Mouse (Mus musculus): ENCODE results near the gene Inmt. TPM values are rescaled to one million over a fixed set of nuclear protein-coding genes. Genes with fewer than 3 reads are reported as not detected.
"Not testable (repeated sequence)": the region's sequence is repeated elsewhere in the genome, so short reads cannot be mapped to it uniquely, and the experiment has no call there.

Gene Inmt
- polyA plus RNA-seq, 1 experiment from 2014 or later: 1.2 TPM

GRCm38 (mm10) chr6:55199047-55199446 is 24.2 kb upstream of the Inmt start:
- no peaks in the 10 kb centered on the region for H3K9me3 ChIP-seq (ENCODE audit: control insufficient read depth, low read length)
- no peak overlapping the region for H3K27ac ChIP-seq (ENCODE audit: low read depth, low read length)
- DNase-seq (ENCODE audit: low spot score) (no peak), ATAC-seq (replicated peaks; ENCODE audit: low FRiP score) (no peak)
- 87% methylated on average over 3 of the region's 3 CpGs for WGBS
- H3K9ac ChIP-seq (ENCODE audit: low read length): no peak overlapping the region
- no peaks in the 10 kb centered on the region for H3K36me3 ChIP-seq (ENCODE audit: control insufficient read depth, insufficient read depth, low read length)
- no peak overlapping the region for H3K4me2 ChIP-seq (ENCODE audit: low read depth, low read length, severe bottlenecking)
- no peaks in the 10 kb centered on the region for H3K27me3 ChIP-seq (ENCODE audit: control insufficient read depth, insufficient read depth, low read length)
- H3K4me1 ChIP-seq (replicated peaks; ENCODE audit: control insufficient read depth, insufficient read depth, low read length): peaks cover 4% of the 10 kb centered on the region; the same call in 1 of the 2 replicates
- H3K4me3 ChIP-seq (ENCODE audit: low read depth, low read length): no peak overlapping the region

- Histone ChIP-seq H3K4me1 (replicated peaks; ENCODE audit: control insufficient read depth, insufficient read depth, low read length) (no peaks in the 10 kb centered on the region), H3K9me3 (ENCODE audit: control insufficient read depth, low read length) (no peaks in the 10 kb centered on the region), H3K27me3 (ENCODE audit: control insufficient read depth, insufficient read depth, low read length) (no peaks in the 10 kb centered on the region), H3K4me3 (ENCODE audit: low read depth, low read length) (no peak overlapping the region), H3K4me2 (ENCODE audit: low read depth, low read length, severe bottlenecking) (no peak overlapping the region), H3K9ac (ENCODE audit: low read length) (no peak overlapping the region), H3K27ac (ENCODE audit: low read depth, low read length) (no peak overlapping the region), H3K36me3 (ENCODE audit: control insufficient read depth, insufficient read depth, low read length) (no peaks in the 10 kb centered on the region)
- ATAC-seq (replicated peaks; ENCODE audit: low FRiP score): no peak
- 94% methylated on average over 3 of the region's 3 CpGs for WGBS
- no peak for DNase-seq (ENCODE audit: low spot score)
Observed at GRCm38 (mm10) chr6:55193171-55193570, 18.3 kb upstream of the Inmt start.

- Histone ChIP-seq H3K4me1 (replicated peaks; ENCODE audit: control insufficient read depth, insufficient read depth, low read length) (no peaks in the 10 kb centered on the region), H3K4me3 (ENCODE audit: low read depth, low read length) (no peak overlapping the region), H3K9ac (ENCODE audit: low read length) (no peak overlapping the region), H3K27me3 (ENCODE audit: control insufficient read depth, insufficient read depth, low read length) (no peaks in the 10 kb centered on the region), H3K27ac (ENCODE audit: low read depth, low read length) (no peak overlapping the region), H3K36me3 (ENCODE audit: control insufficient read depth, insufficient read depth, low read length) (no peaks in the 10 kb centered on the region), H3K4me2 (ENCODE audit: low read depth, low read length, severe bottlenecking) (no peak overlapping the region), H3K9me3 (ENCODE audit: control insufficient read depth, low read length) (no peaks in the 10 kb centered on the region)
- WGBS: 74% methylated on average over 4 of the region's 4 CpGs
- ATAC-seq (replicated peaks; ENCODE audit: low FRiP score) (no peak), DNase-seq (ENCODE audit: low spot score) (no peak)
Observed at GRCm38 (mm10) chr6:55191537-55191936, 16.7 kb upstream of the Inmt start.

GRCm38 (mm10) chr6:55189406-55189805 is 14.6 kb upstream of the Inmt start:
- ATAC-seq (replicated peaks; ENCODE audit: low FRiP score) (no peak), DNase-seq (ENCODE audit: low spot score) (no peak)
- no peaks in the 10 kb centered on the region for H3K36me3 ChIP-seq (ENCODE audit: control insufficient read depth, insufficient read depth, low read length)
- no peak overlapping the region for H3K4me3 ChIP-seq (ENCODE audit: low read depth, low read length)
- H3K9me3 ChIP-seq (ENCODE audit: control insufficient read depth, low read length): no peaks in the 10 kb centered on the region
- H3K27me3 ChIP-seq (ENCODE audit: control insufficient read depth, insufficient read depth, low read length): no peaks in the 10 kb centered on the region
- no peak overlapping the region for H3K27ac ChIP-seq (ENCODE audit: low read depth, low read length)
- no peak overlapping the region for H3K9ac ChIP-seq (ENCODE audit: low read length)
- no peaks in the 10 kb centered on the region for H3K4me1 ChIP-seq (replicated peaks; ENCODE audit: control insufficient read depth, insufficient read depth, low read length)
- no peak overlapping the region for H3K4me2 ChIP-seq (ENCODE audit: low read depth, low read length, severe bottlenecking)

GRCm38 (mm10) chr6:55187827-55188226 is 13.0 kb upstream of the Inmt start:
- H3K9ac ChIP-seq (ENCODE audit: low read length); H3K9me3 ChIP-seq (ENCODE audit: control insufficient read depth, low read length); H3K27me3 ChIP-seq (ENCODE audit: control insufficient read depth, insufficient read depth, low read length); H3K36me3 ChIP-seq (ENCODE audit: control insufficient read depth, insufficient read depth, low read length); DNase-seq (ENCODE audit: low spot score); H3K4me2 ChIP-seq (ENCODE audit: low read depth, low read length, severe bottlenecking); H3K4me3 ChIP-seq (ENCODE audit: low read depth, low read length); ATAC-seq (replicated peaks; ENCODE audit: low FRiP score); H3K4me1 ChIP-seq (replicated peaks; ENCODE audit: control insufficient read depth, insufficient read depth, low read length); H3K27ac ChIP-seq (ENCODE audit: low read depth, low read length): not testable (repeated sequence)
- 94% methylated on average over 17 of the region's 17 CpGs for WGBS

- Histone ChIP-seq H3K27me3 (ENCODE audit: control insufficient read depth, insufficient read depth, low read length) (no peaks in the 10 kb centered on the region), H3K4me2 (ENCODE audit: low read depth, low read length, severe bottlenecking) (no peak overlapping the region), H3K27ac (ENCODE audit: low read depth, low read length) (no peak overlapping the region), H3K4me3 (ENCODE audit: low read depth, low read length) (no peak overlapping the region), H3K9ac (ENCODE audit: low read length) (no peak overlapping the region), H3K9me3 (ENCODE audit: control insufficient read depth, low read length) (no peaks in the 10 kb centered on the region), H3K4me1 (replicated peaks; ENCODE audit: control insufficient read depth, insufficient read depth, low read length) (no peaks in the 10 kb centered on the region), H3K36me3 (ENCODE audit: control insufficient read depth, insufficient read depth, low read length) (no peaks in the 10 kb centered on the region)
- ATAC-seq (replicated peaks; ENCODE audit: low FRiP score) (no peak), DNase-seq (ENCODE audit: low spot score) (no peak)
- WGBS: 90% methylated on average over 1 of the region's 1 CpGs
Observed at GRCm38 (mm10) chr6:55182655-55183430, 8.0 kb upstream of the Inmt start.

GRCm38 (mm10) chr6:55179560-55179959 is 4.7 kb upstream of the Inmt start:
- no peak for ATAC-seq (replicated peaks; ENCODE audit: low FRiP score)
- WGBS: 87% methylated on average over 7 of the region's 7 CpGs
- no peak overlapping the region for H3K4me2 ChIP-seq (ENCODE audit: low read depth, low read length, severe bottlenecking)
- H3K4me3 ChIP-seq (ENCODE audit: low read depth, low read length): no peak overlapping the region
- no peaks in the 10 kb centered on the region for H3K4me1 ChIP-seq (replicated peaks; ENCODE audit: control insufficient read depth, insufficient read depth, low read length)
- no peaks in the 10 kb centered on the region for H3K9me3 ChIP-seq (ENCODE audit: control insufficient read depth, low read length)
- no peak overlapping the region for H3K27ac ChIP-seq (ENCODE audit: low read depth, low read length)
- H3K27me3 ChIP-seq (ENCODE audit: control insufficient read depth, insufficient read depth, low read length): no peaks in the 10 kb centered on the region
- no peak overlapping the region for H3K9ac ChIP-seq (ENCODE audit: low read length)
- no peaks in the 10 kb centered on the region for H3K36me3 ChIP-seq (ENCODE audit: control insufficient read depth, insufficient read depth, low read length)
- DNase-seq (ENCODE audit: low spot score): no peak

- H3K27me3 ChIP-seq (ENCODE audit: control insufficient read depth, insufficient read depth, low read length): no peaks in the 10 kb centered on the region
- ATAC-seq (replicated peaks; ENCODE audit: low FRiP score): no peak
Observed at GRCm38 (mm10) chr6:55177060-55177732, 2.4 kb upstream of the Inmt start.

GRCm38 (mm10) chr6:55175892-55176291 is 1.0 kb upstream of the Inmt start:
- no peak for DNase-seq (ENCODE audit: low spot score)
- WGBS: 58% methylated on average over 5 of the region's 5 CpGs
- Histone ChIP-seq H3K4me1 (replicated peaks; ENCODE audit: control insufficient read depth, insufficient read depth, low read length) (peaks cover 7% of the 10 kb centered on the region), H3K27me3 (ENCODE audit: control insufficient read depth, insufficient read depth, low read length) (no peaks in the 10 kb centered on the region), H3K9ac (ENCODE audit: low read length) (no peak overlapping the region), H3K4me2 (ENCODE audit: low read depth, low read length, severe bottlenecking) (no peak overlapping the region), H3K9me3 (ENCODE audit: control insufficient read depth, low read length) (no peaks in the 10 kb centered on the region), H3K4me3 (ENCODE audit: low read depth, low read length) (no peak overlapping the region), H3K36me3 (ENCODE audit: control insufficient read depth, insufficient read depth, low read length) (no peaks in the 10 kb centered on the region), H3K27ac (ENCODE audit: low read depth, low read length) (no peak overlapping the region)
- no peak for ATAC-seq (replicated peaks; ENCODE audit: low FRiP score)

More at GRCm38 (mm10) chr6:55177060-55177732, 2.4 kb upstream of the Inmt start:
- no peak overlapping the region for H3K4me3 ChIP-seq (ENCODE audit: low read depth, low read length)
- peaks cover 7% of the 10 kb centered on the region for H3K4me1 ChIP-seq (replicated peaks; ENCODE audit: control insufficient read depth, insufficient read depth, low read length)
- no peak overlapping the region for H3K9ac ChIP-seq (ENCODE audit: low read length)
- no peak overlapping the region for H3K27ac ChIP-seq (ENCODE audit: low read depth, low read length)
- H3K4me2 ChIP-seq (ENCODE audit: low read depth, low read length, severe bottlenecking): no peak overlapping the region
- WGBS: 62% methylated on average over 12 of the region's 12 CpGs
- DNase-seq (ENCODE audit: low spot score): peak; percentile 68
- no peaks in the 10 kb centered on the region for H3K9me3 ChIP-seq (ENCODE audit: control insufficient read depth, low read length)
- H3K36me3 ChIP-seq (ENCODE audit: control insufficient read depth, insufficient read depth, low read length): no peaks in the 10 kb centered on the region
